Mouse (Mus musculus): ENCODE measurements around the gene Trcg1.

Trcg1 gene

DNA sequence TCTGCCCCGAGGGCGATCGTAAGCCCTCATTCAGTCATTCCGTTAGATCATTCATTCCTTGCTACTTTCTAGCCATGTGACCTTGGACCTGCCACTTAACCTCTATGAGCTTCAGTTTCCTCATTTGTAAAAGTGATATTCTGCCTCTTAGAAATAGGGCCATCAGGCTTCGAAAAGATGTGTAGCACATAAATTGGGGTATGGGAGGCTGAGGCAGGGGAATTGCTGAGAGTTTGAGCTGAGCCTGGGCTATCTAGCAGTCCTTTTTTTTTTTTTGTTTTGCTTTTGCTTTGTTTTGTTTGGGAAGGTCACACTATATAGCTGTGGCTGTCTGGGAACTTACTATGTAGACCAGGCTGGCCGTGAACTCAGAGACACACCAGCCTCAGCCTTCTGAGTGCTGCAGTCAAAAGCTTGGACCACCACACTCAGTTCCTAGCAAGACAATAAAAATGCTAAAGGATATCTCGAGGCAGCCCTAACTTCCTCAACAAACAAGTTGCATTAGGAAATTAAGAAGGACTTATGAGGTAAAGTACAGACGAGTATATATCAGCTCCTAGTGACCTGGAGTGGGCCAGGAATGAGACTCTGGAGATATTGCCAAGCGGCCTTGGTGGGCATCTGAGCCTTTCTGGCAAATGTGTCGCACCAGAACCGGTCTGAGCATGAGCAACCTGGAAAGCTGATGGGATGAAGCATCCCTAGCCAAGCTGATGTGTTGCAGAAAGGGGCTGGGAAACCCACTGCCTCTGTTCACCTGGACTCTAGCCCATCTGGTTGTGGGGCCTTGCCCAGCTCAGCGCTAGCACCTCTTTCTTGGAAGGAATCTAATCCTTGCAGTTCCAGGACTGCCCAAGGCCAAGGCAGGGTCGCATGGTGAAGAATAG, 26.7 kb downstream of the Trcg1 start:
- no peak for DNase-seq

DNA sequence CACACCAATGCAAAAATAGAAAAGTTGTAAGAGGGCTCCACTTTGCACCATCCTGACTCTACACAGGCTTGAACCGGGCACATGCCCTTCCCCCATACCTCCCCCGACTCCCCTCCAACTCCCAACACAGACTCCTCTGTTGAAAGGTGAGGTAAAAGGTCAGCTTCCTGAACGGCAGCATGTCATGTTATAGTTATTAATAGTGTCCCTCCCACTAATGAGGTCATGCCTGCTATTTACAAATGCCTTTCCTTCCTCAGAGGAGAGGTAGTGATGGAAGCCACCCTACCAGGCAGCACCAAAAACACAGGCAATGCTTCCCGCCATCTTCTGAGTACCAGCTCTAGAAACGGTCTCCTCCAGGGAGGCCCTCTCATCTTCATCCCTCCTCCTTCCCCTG, 28.8 kb downstream of the Trcg1 start:
- no peak for DNase-seq

DNA sequence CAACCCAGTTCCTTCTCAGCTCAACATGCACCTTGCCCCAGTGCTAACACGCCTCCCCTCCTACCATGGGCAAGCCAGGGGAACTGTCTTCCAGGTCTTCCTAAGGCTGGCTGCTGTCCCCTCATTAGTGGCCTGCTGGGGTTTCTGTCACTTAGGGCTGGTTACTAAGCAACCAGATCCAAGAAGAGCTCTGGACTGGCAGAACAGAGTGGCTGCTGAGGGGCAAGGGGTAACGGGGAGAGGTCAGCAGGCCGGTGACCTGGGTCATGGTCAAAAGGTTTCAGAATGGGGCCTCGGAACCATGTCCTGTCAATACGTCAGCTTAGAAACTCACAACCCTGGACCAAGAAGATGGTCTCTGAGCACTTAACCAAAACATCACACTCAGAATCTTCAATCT, 31.1 kb downstream of the Trcg1 start:
- no peak for DNase-seq

DNA sequence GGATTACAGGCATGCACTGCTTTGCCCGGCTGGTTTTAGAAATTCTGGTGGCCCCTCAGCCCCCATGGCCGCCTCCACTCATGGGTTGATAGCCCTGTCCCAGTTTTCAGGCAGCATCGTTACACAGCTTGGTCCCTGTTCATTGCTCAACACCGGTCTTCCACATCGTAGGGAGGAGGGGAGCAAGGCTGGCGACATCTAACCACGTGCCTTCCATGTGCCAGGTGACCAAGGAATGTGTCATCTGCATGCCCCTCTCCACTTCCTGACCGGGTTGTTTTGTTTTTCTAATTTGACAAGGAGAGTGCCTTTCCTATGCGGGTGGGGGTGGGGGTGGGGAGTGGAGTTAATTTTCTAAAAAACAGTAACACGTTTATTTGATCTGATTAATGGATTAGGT, 31.7 kb downstream of the Trcg1 start:
- DNase-seq: no peak

DNA sequence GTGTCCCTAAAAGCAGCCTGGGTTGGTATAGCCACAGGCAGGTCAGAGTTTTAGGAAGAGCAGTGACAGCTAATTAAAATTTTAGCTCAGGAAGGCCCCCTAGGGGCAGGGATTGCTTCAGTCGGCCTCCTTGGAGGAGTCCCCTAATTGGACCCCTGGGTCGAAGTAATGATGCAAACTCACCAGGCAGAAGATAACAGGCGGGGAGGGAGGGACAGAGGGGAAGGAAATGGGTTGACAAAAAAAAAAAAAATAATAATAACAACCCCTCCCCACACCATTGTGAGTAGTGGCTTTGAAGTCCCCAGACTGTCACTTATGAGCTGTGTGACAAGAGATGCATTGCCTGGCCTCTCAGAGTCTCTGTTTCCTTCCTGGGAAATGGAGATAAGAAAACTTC, 32.2 kb downstream of the Trcg1 start:
- no peak for DNase-seq

DNA sequence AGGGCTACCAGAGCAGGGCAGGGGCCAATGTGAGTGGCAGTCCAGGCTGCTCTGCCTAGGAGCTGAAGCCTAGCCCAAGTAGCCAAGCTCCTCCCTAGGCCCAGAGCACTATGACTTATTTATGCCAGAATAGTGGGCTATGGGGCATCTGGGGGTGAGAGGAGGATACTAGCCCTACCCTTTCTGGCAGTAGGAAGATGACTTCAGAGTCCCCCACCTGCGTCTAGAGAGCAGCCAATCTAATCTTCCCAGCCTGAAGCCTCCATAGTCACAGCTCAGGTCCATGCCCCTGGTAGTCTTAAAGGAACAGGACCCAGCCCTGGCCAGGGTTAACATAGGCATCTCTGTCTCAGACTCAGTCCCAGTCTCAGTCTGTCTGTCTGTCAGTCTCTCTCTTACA, 33.0 kb downstream of the Trcg1 start:
- no peak for DNase-seq

DNA sequence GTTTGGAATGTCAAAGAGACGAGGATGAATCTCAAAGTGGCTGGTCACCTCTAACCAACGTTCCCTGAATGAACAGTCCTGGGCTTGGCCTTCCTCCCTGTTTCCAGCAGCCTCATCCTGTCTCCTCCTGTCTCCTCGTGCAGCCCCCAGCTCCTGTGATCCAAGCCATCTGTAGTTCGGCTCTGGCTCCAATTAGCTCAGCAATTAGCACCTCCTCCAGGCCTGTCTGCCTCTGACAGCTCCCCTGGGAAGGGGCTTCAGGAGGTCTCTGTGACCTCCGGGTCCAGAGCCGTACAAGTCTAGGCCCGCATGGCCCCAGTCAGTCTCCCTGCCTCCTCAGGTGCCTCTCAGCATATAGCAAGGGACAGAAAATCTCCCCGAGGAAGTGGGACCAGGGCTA, 34.0 kb downstream of the Trcg1 start:
- DNase-seq: peak; percentile 72 to 74

DNA sequence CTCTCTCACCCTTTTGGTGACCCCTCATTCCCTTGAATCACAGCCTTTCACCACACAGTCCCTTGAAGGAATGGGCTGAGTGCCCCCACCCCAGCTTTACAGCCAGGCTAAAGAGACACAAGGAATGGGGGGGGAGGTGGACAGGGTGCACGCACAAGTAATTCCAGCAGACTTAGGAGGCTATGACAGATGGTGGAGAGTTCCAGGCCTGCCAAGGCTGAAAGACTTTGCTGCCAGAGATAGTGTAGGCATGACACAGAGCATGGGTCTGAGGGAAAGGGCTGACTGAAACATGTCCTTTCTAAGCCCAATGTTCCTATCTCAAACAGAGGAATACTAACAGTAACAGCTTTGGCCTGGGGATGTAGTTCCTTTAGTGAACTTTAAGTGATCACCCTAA, 34.7 kb downstream of the Trcg1 start:
- peak; percentile 70 to 75 for DNase-seq

DNA sequence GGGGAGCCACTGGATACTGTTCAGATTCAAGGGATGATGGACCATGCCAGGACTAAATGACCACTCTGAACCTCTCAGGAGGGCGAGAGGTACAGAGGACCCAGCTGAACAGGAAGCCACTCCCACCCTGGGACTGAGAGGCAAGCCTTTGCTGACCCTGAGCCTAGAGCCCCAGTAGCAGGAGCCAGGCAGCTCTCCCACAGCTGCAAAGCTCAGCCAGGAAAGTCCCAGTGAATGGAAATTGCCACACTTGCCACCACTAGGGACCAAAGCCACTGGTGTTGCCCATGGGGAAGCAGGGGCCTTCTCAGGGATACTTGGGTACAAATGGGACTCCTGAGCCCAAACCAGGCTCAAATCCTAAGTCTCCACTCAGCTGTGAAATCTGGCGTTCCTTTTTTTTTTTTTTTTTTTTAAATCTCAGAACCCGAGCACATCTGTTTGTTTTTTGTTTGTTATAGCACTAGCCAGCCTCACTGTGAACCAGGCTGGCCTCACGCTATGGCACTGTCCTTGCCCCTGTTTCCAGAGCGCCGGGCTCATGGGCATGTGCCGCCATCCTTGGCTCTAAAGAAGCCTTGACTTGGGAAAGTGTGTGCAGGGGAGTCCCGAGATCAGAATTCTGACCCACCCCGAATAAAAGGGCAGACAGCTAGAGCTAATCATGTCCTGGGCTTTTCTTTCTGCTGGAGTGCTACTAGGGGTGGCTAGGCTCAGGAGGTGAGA, 35.6 kb downstream of the Trcg1 start:
- DNase-seq: no peak

DNA sequence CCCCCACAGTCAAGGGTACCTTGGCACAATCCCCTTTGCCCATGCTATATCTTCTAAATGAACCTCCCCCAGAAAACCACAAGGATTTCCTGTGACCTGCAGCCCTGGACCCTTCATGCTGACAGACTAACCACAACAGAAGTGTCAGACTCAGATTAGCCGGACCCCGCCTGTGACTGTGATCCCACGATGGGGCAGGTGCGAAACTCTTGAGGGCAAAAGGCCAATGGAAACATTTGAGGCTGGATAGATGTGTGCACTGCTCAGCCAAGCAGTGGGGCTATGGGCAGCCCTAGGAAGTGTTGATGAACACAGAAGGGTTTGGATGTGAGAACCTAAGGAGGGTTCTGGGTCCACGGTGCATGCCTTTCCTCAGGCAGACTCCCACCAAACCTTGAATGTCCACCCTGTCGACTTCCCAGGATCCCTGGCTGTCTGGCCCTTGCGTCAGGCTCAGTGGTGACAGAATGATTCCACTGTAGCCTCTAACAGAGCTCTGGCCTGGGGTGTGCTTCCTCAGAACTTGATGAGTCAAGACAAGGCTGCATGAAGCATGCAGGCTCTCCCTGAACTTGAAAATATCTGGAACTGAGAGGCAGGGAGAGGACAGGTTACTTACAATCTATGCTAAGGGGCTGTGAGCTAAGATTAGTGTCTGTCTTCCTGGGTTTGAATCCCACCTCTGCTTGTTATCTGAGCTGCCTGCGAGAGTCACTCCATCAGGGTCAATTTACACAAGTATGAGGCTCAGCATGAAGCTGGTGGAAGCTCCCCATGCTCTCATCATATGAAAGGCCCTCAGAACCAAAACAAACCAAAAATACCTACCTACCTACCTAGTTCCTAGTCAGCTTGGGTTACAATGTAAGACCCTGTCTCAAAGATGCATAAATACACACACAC, 36.8 kb downstream of the Trcg1 start:
- no peak for DNase-seq

DNA sequence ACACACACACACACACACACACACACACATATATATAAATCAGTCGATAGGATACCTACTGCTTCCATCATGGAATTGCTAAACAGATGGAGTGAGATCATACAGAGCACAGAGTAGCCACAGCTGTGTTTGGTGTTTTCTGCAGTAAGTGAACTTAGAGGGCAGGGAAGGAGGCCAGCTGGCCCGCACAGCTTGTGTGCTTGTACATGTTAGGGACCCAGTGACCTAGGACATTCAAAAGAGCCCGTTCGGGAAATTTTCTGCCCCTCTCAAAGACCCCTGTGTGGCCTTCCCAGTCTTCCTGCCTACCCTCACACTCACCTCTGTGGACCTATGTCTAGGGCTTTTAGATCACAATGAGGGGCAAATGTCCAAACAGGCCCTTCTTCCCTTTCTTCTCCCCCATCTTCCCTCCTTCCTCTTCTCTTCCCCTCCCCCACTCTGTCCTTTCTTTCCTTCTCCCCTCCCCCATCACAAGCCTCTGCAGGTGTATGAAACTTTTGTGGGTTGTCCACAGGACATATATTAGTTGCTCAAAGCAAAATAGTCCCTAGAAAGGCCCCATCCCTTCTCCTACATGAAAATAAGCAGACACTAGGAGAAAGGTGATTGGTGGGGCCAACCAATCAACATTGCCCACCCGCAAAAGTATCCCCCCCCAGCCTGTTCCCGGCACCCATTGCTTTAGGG, 37.6 kb downstream of the Trcg1 start:
- DNase-seq: no peak

DNA sequence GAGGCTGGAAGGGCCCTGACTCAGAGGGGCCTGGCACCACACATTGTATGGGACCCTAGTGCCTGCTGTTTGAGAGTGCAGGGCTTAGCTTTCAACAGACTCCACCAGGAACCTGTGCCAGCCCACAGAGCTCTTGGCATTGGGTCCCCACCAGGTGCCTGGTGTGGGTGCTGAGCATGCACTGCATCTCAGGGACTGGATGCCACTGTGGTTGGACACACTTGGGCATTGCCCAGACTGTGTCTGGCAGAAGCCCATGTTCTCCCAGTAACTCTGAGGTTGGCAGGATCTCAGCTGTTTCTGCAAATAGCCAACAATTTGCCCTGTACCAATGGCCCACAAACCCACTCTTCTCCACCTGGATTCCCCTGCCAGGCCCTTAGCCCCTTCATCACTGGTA, 40.0 kb downstream of the Trcg1 start:
- DNase-seq: peak in 1 of 2 experiments; percentile 57

DNA sequence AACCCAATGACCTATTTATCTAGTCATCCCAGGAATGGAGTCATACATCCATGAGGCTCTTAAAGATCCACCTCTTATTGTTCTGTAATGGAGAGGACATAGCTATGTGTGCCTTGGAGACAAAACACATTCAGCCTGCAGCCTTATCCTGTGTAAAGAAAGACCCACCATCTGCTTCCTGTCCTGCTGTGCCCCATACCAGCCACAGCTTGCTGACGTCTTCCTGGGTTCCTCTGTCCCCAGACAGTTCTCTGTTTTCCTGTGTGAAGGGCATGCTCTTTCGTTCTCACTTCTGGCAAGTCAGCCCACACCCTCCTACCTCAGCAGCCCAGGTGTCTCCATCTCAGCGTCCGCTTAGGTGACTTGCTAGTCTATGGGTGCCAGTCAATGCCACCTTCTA, 41.9 kb downstream of the Trcg1 start:
- DNase-seq: no peak

DNA sequence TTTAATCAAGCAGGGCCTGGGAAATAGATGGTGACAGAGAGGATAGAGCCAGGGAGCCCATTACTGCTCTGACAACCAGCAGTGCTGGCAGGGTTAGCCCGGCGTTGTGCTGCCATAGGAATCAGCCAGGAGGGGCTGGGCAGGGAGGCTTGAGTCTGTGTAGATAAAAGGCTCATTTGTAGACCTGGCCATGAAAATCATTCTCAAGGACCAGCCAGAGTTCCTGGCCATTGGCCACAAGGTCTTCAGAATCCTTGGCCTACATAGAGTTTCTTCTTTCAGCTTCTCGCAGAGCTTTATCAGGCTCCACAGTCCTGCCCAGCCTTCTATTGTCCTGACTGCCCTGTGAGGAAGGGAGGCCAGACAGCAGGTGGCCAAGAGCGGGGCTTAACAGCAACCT, 43.1 kb downstream of the Trcg1 start:
- DNase-seq: no peak

DNA sequence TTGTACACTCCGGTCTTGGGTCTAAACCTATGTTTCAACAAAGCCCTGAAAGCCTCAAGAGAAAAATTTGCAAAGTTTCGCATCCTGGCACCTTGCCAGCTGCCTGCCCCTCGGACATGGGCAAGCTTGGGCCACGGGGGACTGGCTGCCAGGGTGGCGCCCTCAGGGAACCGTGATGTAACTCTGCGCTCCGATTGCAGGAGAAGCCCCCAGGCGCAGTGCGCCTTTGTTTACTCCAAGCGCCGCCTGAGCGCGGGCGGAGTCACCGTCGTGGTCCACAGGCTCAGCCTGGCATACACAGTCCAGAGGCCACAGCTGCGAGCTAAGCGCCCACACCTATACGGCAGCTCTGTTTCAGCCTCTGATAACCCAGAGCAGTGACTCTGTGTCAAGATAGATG, 45.2 kb downstream of the Trcg1 start:
- no peak for DNase-seq

DNA sequence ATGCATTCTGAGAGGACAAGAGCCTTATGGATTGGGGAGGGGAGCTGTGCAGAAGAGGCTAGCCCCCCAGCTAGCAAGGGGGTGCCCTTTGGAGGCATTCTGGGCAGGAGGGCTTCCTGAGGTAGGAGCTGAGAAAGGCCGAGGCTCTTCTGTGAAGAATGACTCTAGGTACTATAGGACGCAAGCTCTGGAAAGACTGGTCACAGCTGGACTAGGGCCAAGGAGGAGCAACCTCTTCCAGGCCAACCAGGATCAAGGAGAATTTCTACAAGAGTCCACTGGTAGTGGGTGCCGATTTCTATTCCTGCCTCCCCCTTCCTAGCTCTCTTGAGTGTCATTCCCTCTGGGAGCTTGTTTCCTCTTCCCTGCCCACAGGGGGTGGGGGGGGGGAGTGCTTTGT, 46.3 kb downstream of the Trcg1 start:
- no peak for DNase-seq

DNA sequence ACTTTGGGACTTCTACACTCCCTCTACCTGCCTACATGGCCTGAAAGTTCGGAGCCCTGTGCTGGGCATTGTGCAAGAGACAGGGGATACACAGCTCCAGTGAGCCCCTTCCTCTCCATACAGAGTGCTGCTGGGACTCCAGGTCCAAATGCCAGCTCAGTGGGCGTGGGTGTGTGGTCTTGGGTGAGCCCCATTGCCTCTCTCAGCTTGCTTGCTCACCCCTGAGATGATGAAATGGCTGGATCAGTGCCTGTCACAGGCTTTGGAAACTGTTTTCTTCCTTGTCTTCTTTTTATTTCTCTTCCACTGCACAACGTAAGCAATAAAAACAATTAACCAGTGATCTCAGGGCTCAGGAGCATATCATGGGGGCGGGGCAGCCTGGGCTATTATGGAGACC, 47.0 kb downstream of the Trcg1 start:
- no peak for DNase-seq

DNA sequence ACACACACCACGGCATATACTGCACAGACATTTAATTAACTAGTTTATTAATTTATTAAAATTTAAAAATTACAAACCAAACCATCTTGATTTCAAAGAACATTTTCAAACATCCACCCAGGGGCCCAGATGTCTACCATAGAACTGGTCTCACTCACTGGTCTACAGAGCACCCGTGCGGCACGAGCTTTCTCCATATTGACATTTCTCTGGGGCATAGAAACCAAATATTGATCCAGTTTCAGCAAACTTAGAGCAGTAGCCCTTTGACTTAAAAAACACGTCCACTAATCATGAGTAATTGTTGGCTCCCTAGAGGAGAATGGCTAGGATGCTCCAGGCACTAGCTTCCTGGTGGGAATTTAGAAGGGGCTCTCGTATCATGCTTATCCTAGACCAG, 50.8 kb downstream of the Trcg1 start:
- DNase-seq: no peak

DNA sequence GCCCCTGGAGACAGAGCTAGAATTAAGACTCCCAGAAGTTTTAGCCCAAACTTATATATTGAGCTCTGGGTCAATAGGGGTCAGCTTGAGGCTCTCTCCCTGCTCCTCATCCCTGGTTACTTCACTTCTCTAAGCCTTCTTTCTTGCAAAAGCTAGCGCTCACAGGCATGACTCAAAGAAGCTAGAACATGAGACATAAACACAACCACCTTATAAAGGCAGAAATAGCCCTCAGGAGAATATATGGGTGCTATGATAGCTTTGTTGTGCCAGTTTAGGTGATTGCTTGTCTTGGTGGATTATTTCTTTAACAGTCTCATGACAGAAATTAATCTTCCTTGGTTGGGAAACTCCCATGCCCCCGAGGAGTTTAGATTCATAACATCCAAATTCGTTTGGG, 58.5 kb downstream of the Trcg1 start:
- DNase-seq: no peak

DNA sequence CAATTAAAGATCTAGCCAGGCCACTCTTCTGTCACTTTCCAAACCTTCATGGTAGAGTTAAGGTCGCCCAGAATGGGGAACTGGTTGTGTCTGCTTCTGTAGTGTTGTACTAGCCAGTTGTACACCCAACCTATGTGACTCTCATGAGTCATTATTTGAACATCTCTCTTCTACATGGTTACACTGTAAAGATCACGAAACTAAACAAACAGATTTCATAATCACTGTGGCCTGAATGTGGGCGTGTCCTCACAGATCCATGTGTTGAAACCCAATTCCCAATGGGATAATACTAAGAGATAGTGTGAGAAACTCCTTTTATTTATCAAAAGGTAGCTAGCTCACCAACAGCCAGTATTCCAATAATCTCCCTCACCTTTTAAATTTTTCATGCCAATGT, 59.3 kb downstream of the Trcg1 start:
- DNase-seq: no peak

DNA sequence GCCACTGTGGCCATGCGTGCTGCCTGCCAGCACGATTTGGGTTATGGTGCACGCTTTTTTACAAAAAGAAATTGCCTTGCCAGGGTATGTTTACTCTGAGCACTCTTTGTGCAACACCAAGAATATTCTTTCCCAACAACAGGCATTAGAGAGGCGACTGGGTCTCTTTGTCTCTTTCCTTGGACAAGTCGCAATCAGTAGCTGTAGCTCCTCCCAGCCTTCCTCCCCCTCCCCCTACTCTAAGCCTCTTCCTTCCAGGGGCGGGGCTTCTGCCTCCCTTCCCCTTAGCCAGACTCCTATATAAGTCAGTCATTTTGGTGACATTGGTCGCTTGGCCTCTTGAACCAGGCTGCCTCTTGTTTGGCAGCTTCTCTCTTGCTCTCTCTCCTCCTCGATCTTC, 59.9 kb downstream of the Trcg1 start:
- DNase-seq: no peak

DNA sequence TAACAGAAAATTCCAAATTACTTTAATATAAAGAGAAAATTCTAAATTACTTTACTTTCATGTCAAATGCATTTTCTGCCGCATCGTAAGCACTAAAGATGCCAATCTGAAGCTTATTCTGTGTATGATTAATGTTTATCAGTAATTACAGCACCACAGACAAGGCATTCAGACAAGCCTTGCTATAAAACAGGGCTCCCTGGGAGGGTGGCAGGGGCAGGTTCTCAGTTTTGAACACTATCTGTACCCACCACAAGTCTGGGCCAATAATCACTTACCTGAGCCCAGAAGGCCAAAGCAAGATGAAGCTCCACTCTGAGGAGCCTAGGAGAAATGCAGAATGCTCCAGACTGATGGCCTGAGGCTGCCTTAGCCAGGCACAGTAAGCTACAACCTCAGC, 61.6 kb downstream of the Trcg1 start:
- no peak for DNase-seq
